Mouse (Mus musculus) kidney, embryonic 15.5 days (tissue): ENCODE measurements around the gene Dcaf11. TPM values are rescaled to one million over a fixed set of nuclear protein-coding genes. Genes with fewer than 3 reads are reported as not detected.

ENCODE experiments used
- ATAC-seq: fragments of 200-750 bp; cut with Nextera tagmentation; replicated peaks from 2 replicates; pipeline ENCODE4 v1.8.0; 2017; ENCODE audit warnings: moderate TSS enrichment; ENCODE audit not compliant: low FRiP score
- H3K27ac ChIP-seq: fragments of 300-500 bp; sonication (generic); 2 replicates; pipeline ENCODE4 v1.5.1; 2015; ENCODE audit warnings: mild to moderate bottlenecking, inconsistent platforms
- H3K27me3 ChIP-seq: fragments of 300-500 bp; sonication (generic); 2 replicates; pipeline ENCODE4 v1.6.1; 2015; ENCODE audit warnings: inconsistent platforms
- H3K36me3 ChIP-seq: fragments of 300-500 bp; sonication (generic); 2 replicates; pipeline ENCODE4 v1.6.1; 2015; ENCODE audit warnings: inconsistent platforms
- H3K4me1 ChIP-seq: fragments of 300-500 bp; sonication (generic); 2 replicates; pipeline ENCODE4 v1.6.1; 2015; ENCODE audit warnings: inconsistent platforms
- H3K4me2 ChIP-seq: fragments of 300-500 bp; sonication (generic); 2 replicates; pipeline ENCODE4 v1.6.1; 2015; ENCODE audit warnings: moderate library complexity, mild to moderate bottlenecking, inconsistent platforms
- H3K4me3 ChIP-seq: fragments of 300-500 bp; sonication (generic); replicated peaks from 2 replicates; pipeline ENCODE4 v1.5.1; 2015; ENCODE audit warnings: mild to moderate bottlenecking, inconsistent platforms
- H3K9ac ChIP-seq: fragments of 300-500 bp; sonication (generic); 2 replicates; pipeline ENCODE4 v1.6.1; 2015; ENCODE audit warnings: mild to moderate bottlenecking, inconsistent platforms
- H3K9me3 ChIP-seq: fragments of 300-500 bp; sonication (generic); replicated peaks from 2 replicates; pipeline ENCODE4 v1.6.1; 2016; ENCODE audit warnings: inconsistent platforms
- WGBS: fragments of 180-500 bp; shearing (Covaris S2); methylation state at CpG from one replicate; pipeline ENCODE4 v1.1.7; 2015; ENCODE audit warnings: mixed read lengths; 5-methylcytosine and 5-hydroxymethylcytosine counted together
- polyA plus RNA-seq: library from polyadenylated mRNA; unstranded; fragments of >200 nt; fragmentation: Nextera tagmentation; extraction: Ambion mirVana; gene quantifications from 2 replicates; pipeline ENCODE4 v1.2.1, GENCODE M21; 2015

Gene Dcaf11
- polyA plus RNA-seq, 1 experiment from 2014 or later, result 93.0 TPM

GRCm38 (mm10) chr14:55608339-55608738 lies 48.5 kb downstream of the Dcaf11 start:
- 96% methylated on average over 6 of the region's 6 CpGs for WGBS
- ATAC-seq, result no peak
- no peak overlapping the region for H3K4me2 ChIP-seq

GRCm38 (mm10) chr14:55613346-55613745 lies 53.5 kb downstream of the Dcaf11 start:
- Histone ChIP-seq H3K27ac (no peak overlapping the region), H3K4me3 (no peak overlapping the region), H3K36me3 (peaks cover 22% of the 10 kb centered on the region), H3K9ac (no peak overlapping the region), H3K27me3 (no peaks in the 10 kb centered on the region), H3K4me2 (no peak overlapping the region), H3K9me3 (no peaks in the 10 kb centered on the region), H3K4me1 (peaks cover 6% of the 10 kb centered on the region; the same call in 1 of the 2 replicates)
- no peak for ATAC-seq
- 59% methylated on average over 6 of the region's 6 CpGs for WGBS

More at GRCm38 (mm10) chr14:55608339-55608738, 48.5 kb downstream of the Dcaf11 start:
- no peaks in the 10 kb centered on the region for H3K9me3 ChIP-seq
- H3K4me3 ChIP-seq, result no peak overlapping the region
- H3K36me3 ChIP-seq, result peaks cover 54% of the 10 kb centered on the region
- no peaks in the 10 kb centered on the region for H3K27me3 ChIP-seq
- H3K4me1 ChIP-seq, result peaks cover 16% of the 10 kb centered on the region
- no peak overlapping the region for H3K9ac ChIP-seq
- H3K27ac ChIP-seq, result no peak overlapping the region

GRCm38 (mm10) chr14:55614565-55615178 lies 54.9 kb downstream of the Dcaf11 start:
- no peaks in the 10 kb centered on the region for H3K27me3 ChIP-seq
- H3K4me1 ChIP-seq, result peaks cover 12% of the 10 kb centered on the region

GRCm38 (mm10) chr14:55615876-55616275 lies 56.1 kb downstream of the Dcaf11 start:
- H3K27me3 ChIP-seq, result no peaks in the 10 kb centered on the region
- no peak for ATAC-seq
- no peak overlapping the region for H3K9ac ChIP-seq
- 44% methylated on average over 2 of the region's 2 CpGs for WGBS
- H3K4me1 ChIP-seq, result peaks cover 12% of the 10 kb centered on the region
- H3K4me3 ChIP-seq, result no peak overlapping the region
- H3K27ac ChIP-seq, result no peak overlapping the region
- 0 out of 2 replicates have a peak, but pooled peaks cover under 1% of the 10 kb centered on the region for H3K36me3 ChIP-seq
- no peaks in the 10 kb centered on the region for H3K9me3 ChIP-seq
- H3K4me2 ChIP-seq, result no peak overlapping the region

More at GRCm38 (mm10) chr14:55614565-55615178, 54.9 kb downstream of the Dcaf11 start:
- 83% methylated on average over 7 of the region's 7 CpGs for WGBS
- Histone ChIP-seq H3K4me3 (no peak overlapping the region), H3K9ac (no peak overlapping the region), H3K9me3 (no peaks in the 10 kb centered on the region), H3K27ac (no peak overlapping the region), H3K4me2 (no peak overlapping the region), H3K36me3 (peaks cover 9% of the 10 kb centered on the region)
- ATAC-seq, result no peak

- Histone ChIP-seq H3K36me3 (no peaks in the 10 kb centered on the region), H3K4me2 (no peak overlapping the region), H3K9ac (no peak overlapping the region), H3K27me3 (no peaks in the 10 kb centered on the region), H3K4me3 (no peak overlapping the region), H3K27ac (0 out of 2 replicates have a peak overlapping the region, but pooled peaks have one; percentile 41), H3K9me3 (no peaks in the 10 kb centered on the region), H3K4me1 (peaks cover 12% of the 10 kb centered on the region)
- no peak for ATAC-seq
- WGBS, result 75% methylated on average over 2 of the region's 2 CpGs
Measured at GRCm38 (mm10) chr14:55616844-55617243, 57.0 kb downstream of the Dcaf11 start.

GRCm38 (mm10) chr14:55617822-55618221 lies 58.0 kb downstream of the Dcaf11 start, which contains the start of gene Rec8:
Rec8 (plus strand) TSS chr14:55618037.
- H3K36me3 ChIP-seq, result peaks cover 6% of the 10 kb centered on the region; the same call in 1 of the 2 replicates
- H3K27ac ChIP-seq, result peak within 1 kb of the TSS; percentile 45; the same call in 1 of the 2 replicates
- ATAC-seq, result peak; percentile 88
- H3K4me2 ChIP-seq, result peak within 1 kb of the TSS; percentile 61
- no peaks in the 10 kb centered on the region for H3K27me3 ChIP-seq
- no peaks in the 10 kb centered on the region for H3K9me3 ChIP-seq
- H3K4me3 ChIP-seq, result peak within 1 kb of the TSS; percentile 43
- H3K9ac ChIP-seq, result peak within 1 kb of the TSS; percentile 24; the same call in 1 of the 2 replicates
- peaks cover 12% of the 10 kb centered on the region for H3K4me1 ChIP-seq
- WGBS, result 22% methylated on average over 21 of the region's 21 CpGs

- Histone ChIP-seq H3K9me3 (no peaks in the 10 kb centered on the region), H3K9ac (peak overlapping the region; percentile 24; the same call in 1 of the 2 replicates), H3K4me3 (peak overlapping the region; percentile 43), H3K27me3 (no peaks in the 10 kb centered on the region), H3K27ac (peak overlapping the region; percentile 45; the same call in 1 of the 2 replicates), H3K36me3 (peaks cover 14% of the 10 kb centered on the region; the same call in 1 of the 2 replicates), H3K4me1 (peaks cover 12% of the 10 kb centered on the region), H3K4me2 (peak overlapping the region; percentile 61)
- 41% methylated on average over 22 of the region's 22 CpGs for WGBS
- ATAC-seq, result peak; percentile 49; the same call in 1 of the 2 replicates
Measured at GRCm38 (mm10) chr14:55618486-55619195, 58.8 kb downstream of the Dcaf11 start.

Other genes starting within 250 kb of the Dcaf11 start
- gene Dhrs4, start 81.2 kb upstream of the Dcaf11 start, polyA plus RNA-seq, result 127 and 130 TPM in 2 replicates
- 2.4 and 2.9 TPM in 2 replicates for gene Carmil3, start 69.4 kb upstream of the Dcaf11 start, polyA plus RNA-seq
- gene Cpne6, start 49.6 kb upstream of the Dcaf11 start, polyA plus RNA-seq, result 0.24 and 0.26 TPM in 2 replicates
- not detected in 2 replicates for gene Nrl, start 35.0 kb upstream of the Dcaf11 start, polyA plus RNA-seq
- gene Pck2, start 19.7 kb upstream of the Dcaf11 start, polyA plus RNA-seq, result 50.5 and 55.4 TPM in 2 replicates
- gene A730061H03Rik, start 400 bp downstream of the Dcaf11 start, polyA plus RNA-seq, result 1.6 TPM in 2 replicates
- 4.2 and 6.1 TPM in 2 replicates for gene Fitm1, start 15.6 kb downstream of the Dcaf11 start, polyA plus RNA-seq
- gene Psme1, start 18.1 kb downstream of the Dcaf11 start, polyA plus RNA-seq, result 147 and 153 TPM in 2 replicates
- gene Emc9, start 25.3 kb downstream of the Dcaf11 start, polyA plus RNA-seq, result 6.8 and 7.4 TPM in 2 replicates
- gene Psme2, start 31.1 kb downstream of the Dcaf11 start, polyA plus RNA-seq, result 248 and 261 TPM in 2 replicates
- gene Rnf31, start 31.7 kb downstream of the Dcaf11 start, polyA plus RNA-seq, result 18.6 and 21.7 TPM in 2 replicates
- gene Irf9, start 43.6 kb downstream of the Dcaf11 start, polyA plus RNA-seq, result 12.8 and 14.6 TPM in 2 replicates
- gene Rec8, start 58.0 kb downstream of the Dcaf11 start, polyA plus RNA-seq, result 20.3 and 22.4 TPM in 2 replicates
- 97.4 and 115 TPM in 2 replicates for gene Ipo4, start 76.0 kb downstream of the Dcaf11 start, polyA plus RNA-seq
- 1.4 and 2.3 TPM in 2 replicates for gene Gm49378, start 77.9 kb downstream of the Dcaf11 start, polyA plus RNA-seq
- gene Tm9sf1, start 83.8 kb downstream of the Dcaf11 start, polyA plus RNA-seq, result 113 and 123 TPM in 2 replicates
- 0.92 and 1.0 TPM in 2 replicates for gene Tssk4, start 90.2 kb downstream of the Dcaf11 start, polyA plus RNA-seq
- gene Mdp1, start 100.5 kb downstream of the Dcaf11 start, polyA plus RNA-seq, result 53.6 and 55.8 TPM in 2 replicates
- 68.2 and 72.6 TPM in 2 replicates for gene Gmpr2, start 111.9 kb downstream of the Dcaf11 start, polyA plus RNA-seq
- gene Nedd8, start 112.1 kb downstream of the Dcaf11 start, polyA plus RNA-seq, result 545 and 565 TPM in 2 replicates
- 43.6 and 46.9 TPM in 2 replicates for gene Tinf2, start 121.8 kb downstream of the Dcaf11 start, polyA plus RNA-seq
- 2.1 TPM in 2 replicates for gene Tgm1, start 153.9 kb downstream of the Dcaf11 start, polyA plus RNA-seq
- gene Rabggta, start 162.3 kb downstream of the Dcaf11 start, polyA plus RNA-seq, result 37.6 and 41.8 TPM in 2 replicates
- gene Dhrs1, start 185.7 kb downstream of the Dcaf11 start, polyA plus RNA-seq, result 94.5 and 94.7 TPM in 2 replicates
- 38.6 and 43.4 TPM in 2 replicates for gene Nop9, start 185.7 kb downstream of the Dcaf11 start, polyA plus RNA-seq
- gene Cideb, start 198.5 kb downstream of the Dcaf11 start, polyA plus RNA-seq, result 10.0 and 11.2 TPM in 2 replicates
- 0.25 and 0.35 TPM in 2 replicates for gene Ltb4r2, start 201.4 kb downstream of the Dcaf11 start, polyA plus RNA-seq
- 0.69 and 0.73 TPM in 2 replicates for gene Ltb4r1, start 206.0 kb downstream of the Dcaf11 start, polyA plus RNA-seq
- 13.9 and 15.8 TPM in 2 replicates for gene Adcy4, start 224.1 kb downstream of the Dcaf11 start, polyA plus RNA-seq
- 38.1 and 40.4 TPM in 2 replicates for gene Ripk3, start 228.9 kb downstream of the Dcaf11 start, polyA plus RNA-seq